Mouse (Mus musculus) gastrocnemius, postnatal 36 days (tissue): Measurements from ENCODE around the gene Rhno1. TPM values are rescaled to one million over a fixed set of nuclear protein-coding genes. Genes with fewer than 3 reads are reported as not detected.

Experiments used
- total RNA-seq, 2 experiments: library from RNA; stranded (reverse); gene quantifications; 2 replicates each; pipeline ENCODE4 v1.2.3; 2021

Gene Rhno1
- total RNA-seq, 2 experiments from 2014 or later: 5.2 to 6.6 TPM

Other genes with a start within 250 kb of the Rhno1 start
- gene Tspan9, start 219.3 kb downstream of the Rhno1 start, total RNA-seq: 10 to 100 TPM; 34.7 to 39.3 TPM
- gene Tead4, start 62.1 kb downstream of the Rhno1 start, total RNA-seq: 1 to 10 TPM; 3.7 to 4.3 TPM
- 1 to 10 TPM; 5.8 to 6.6 TPM for gene Tulp3, start 7.1 kb downstream of the Rhno1 start, total RNA-seq
- gene Foxm1, start 56 bp upstream of the Rhno1 start, total RNA-seq: 1 to 10 TPM in 1 of 2 experiments, under 1 TPM in 1; 0.62 to 1.0 TPM
- not detected for gene Tex52, start 12.5 kb upstream of the Rhno1 start, total RNA-seq
- not detected for gene Gm44596, start 12.6 kb upstream of the Rhno1 start, total RNA-seq
- gene Nrip2, start 36.4 kb upstream of the Rhno1 start, total RNA-seq: 1 to 10 TPM; 1.4 to 1.5 TPM
- 10 to 100 TPM; 15.3 to 19.5 TPM for gene Itfg2, start 62.0 kb upstream of the Rhno1 start, total RNA-seq
- 100 to 1,000 TPM in 1 of 2 experiments, 10 to 100 TPM in 1; 97.6 to 114 TPM for gene Fkbp4, start 75.8 kb upstream of the Rhno1 start, total RNA-seq
- gene Pzp, start 163.8 kb upstream of the Rhno1 start, total RNA-seq: under 1 TPM in 1 of 2 experiments, not detected in 1; 0.41 TPM
- gene A2ml1, start 218.7 kb upstream of the Rhno1 start, total RNA-seq: not detected